Mouse (Mus musculus) MEL (cell line): ENCODE measurements at regions not wholly inside any gene's neighbourhood (a gene's known extent, or its start where the extent isn't known, plus 50 kb on each side); places are given as distances from the start of the nearest gene placed in this dataset.

ENCODE experiments used
- BHLHE40 ChIP-seq: IDR thresholded peaks from 2 replicates; pipeline ENCODE4 v1.6.1; 2012; ENCODE audit warnings: low read depth, mild to moderate bottlenecking, inconsistent platforms, low read length, improper control_type of control experiment, borderline replicate concordance
- CHD1 ChIP-seq: IDR thresholded peaks from 2 replicates; pipeline ENCODE4 v1.6.1; 2012; ENCODE audit warnings: low read depth, mild to moderate bottlenecking, inconsistent platforms, low read length, improper control_type of control experiment
- CTCF ChIP-seq, 3 experiments: IDR thresholded peaks in 2 of 3; conservative IDR thresholded peaks in 1 of 3; 2 replicates each; pipeline ENCODE4 v1.5.1; 2011 to 2012; ENCODE audit warnings: low read length in 3 of 3, low read depth in 2 of 3, mild to moderate bottlenecking in 2 of 3, improper control_type of control experiment in 1 of 3, inconsistent platforms in 1 of 3, mixed read lengths in 1 of 3, moderate library complexity in 1 of 3; ENCODE audit not compliant: control insufficient read depth in 1 of 3, insufficient read depth in 1 of 3, poor library complexity in 1 of 3, severe bottlenecking in 1 of 3
- ELF1 ChIP-seq: IDR thresholded peaks from 2 replicates; pipeline ENCODE4 v1.6.1; 2014; ENCODE audit warnings: low read depth, mild to moderate bottlenecking, inconsistent platforms, low read length, improper control_type of control experiment, moderate library complexity
- EP300 ChIP-seq, 2 experiments: IDR thresholded peaks; 2 replicates each; pipeline ENCODE4 v1.6.1; 2011; ENCODE audit warnings: improper control_type of control experiment in 2 of 2, low read length in 2 of 2, low read depth in 1 of 2, mild to moderate bottlenecking in 1 of 2
- JUND ChIP-seq: IDR thresholded peaks from 2 replicates; pipeline ENCODE4 v1.6.1; 2011; ENCODE audit warnings: low read depth, mild to moderate bottlenecking, improper control_type of control experiment, low read length
- MAX ChIP-seq: IDR thresholded peaks from 2 replicates; pipeline ENCODE4 v1.6.1; 2011; ENCODE audit warnings: low read length, improper control_type of control experiment
- MXI1 ChIP-seq: IDR thresholded peaks from 2 replicates; pipeline ENCODE4 v1.6.1; 2011; ENCODE audit warnings: mild to moderate bottlenecking, low read depth, low read length, improper control_type of control experiment
- POLR2A ChIP-seq, 2 experiments: IDR thresholded peaks; 2 replicates each; pipeline ENCODE4 v1.6.1; 2011 to 2012; ENCODE audit warnings: low read length in 2 of 2, mild to moderate bottlenecking in 2 of 2, control low read depth in 1 of 2, improper control_type of control experiment in 1 of 2, low read depth in 1 of 2, moderate library complexity in 1 of 2; ENCODE audit not compliant: control insufficient read depth in 1 of 2, insufficient read depth in 1 of 2, poor library complexity in 1 of 2
- RAD21 ChIP-seq: IDR thresholded peaks from 2 replicates; pipeline ENCODE4 v1.6.1; 2011; ENCODE audit warnings: mild to moderate bottlenecking, low read depth, low read length, improper control_type of control experiment
- ZMIZ1 ChIP-seq: IDR thresholded peaks from 2 replicates; pipeline ENCODE4 v1.6.1; 2012; ENCODE audit warnings: low read depth, mild to moderate bottlenecking, inconsistent platforms, low read length, improper control_type of control experiment, moderate library complexity
- ZNF384 ChIP-seq: IDR thresholded peaks from 2 replicates; pipeline ENCODE4 v1.6.1; 2012; ENCODE audit warnings: low read depth, mild to moderate bottlenecking, inconsistent platforms, low read length, improper control_type of control experiment

DNA sequence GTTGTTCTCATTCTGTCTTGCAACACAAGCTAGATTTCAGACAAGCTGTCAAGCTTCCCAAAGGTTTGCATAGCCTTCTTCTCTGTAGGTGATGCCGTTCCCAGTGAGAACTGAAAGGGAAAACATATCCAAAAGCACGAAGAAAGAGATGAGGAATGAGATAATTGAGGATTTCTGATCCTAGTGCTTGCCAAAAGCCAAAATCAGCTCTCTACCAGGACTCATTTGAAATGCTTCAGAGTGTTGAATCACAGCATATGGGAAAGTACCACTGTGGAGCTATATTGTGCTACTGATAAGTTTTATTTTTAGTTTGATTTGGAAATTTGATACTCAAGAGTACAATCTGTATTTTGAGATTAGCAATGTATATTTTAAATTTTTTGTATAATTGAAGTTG, 413.2 kb downstream of the 1700017N19Rik start:
- TF ChIP-seq CTCF (IDR thresholded peaks at IDR 0.05 in 2 of 3, conservative IDR thresholded peaks at IDR 0.05 in 1 of 3; ENCODE audit: control insufficient read depth in 1 of 3, insufficient read depth in 1 of 3, low read depth in 2 of 3, low read length in 3 of 3, poor library complexity in 1 of 3, severe bottlenecking in 1 of 3): no peak
- no peak for TF ChIP-seq EP300 (IDR thresholded peaks at IDR 0.05; ENCODE audit: low read depth in 1 of 2, low read length in 2 of 2)
- no peak for TF ChIP-seq ELF1
- TF ChIP-seq MAX: no peak
- TF ChIP-seq RAD21: no peak
- TF ChIP-seq POLR2A (IDR thresholded peaks at IDR 0.05; ENCODE audit: control insufficient read depth in 1 of 2, insufficient read depth in 1 of 2, low read depth in 1 of 2, low read length in 2 of 2, poor library complexity in 1 of 2): no peak
- no peak for TF ChIP-seq BHLHE40
- no peak for TF ChIP-seq ZNF384
- TF ChIP-seq ZMIZ1: no peak
- no peak for TF ChIP-seq MXI1
- no peak for TF ChIP-seq JUND
- TF ChIP-seq CHD1: no peak
